Mouse (Mus musculus): Measurements from ENCODE around the gene A930018P22Rik. TPM values are rescaled to one million over a fixed set of nuclear protein-coding genes. Genes with fewer than 3 reads are reported as not detected.

Gene A930018P22Rik
- polyA plus RNA-seq, 1 experiment from 2014 or later: not detected

DNA sequence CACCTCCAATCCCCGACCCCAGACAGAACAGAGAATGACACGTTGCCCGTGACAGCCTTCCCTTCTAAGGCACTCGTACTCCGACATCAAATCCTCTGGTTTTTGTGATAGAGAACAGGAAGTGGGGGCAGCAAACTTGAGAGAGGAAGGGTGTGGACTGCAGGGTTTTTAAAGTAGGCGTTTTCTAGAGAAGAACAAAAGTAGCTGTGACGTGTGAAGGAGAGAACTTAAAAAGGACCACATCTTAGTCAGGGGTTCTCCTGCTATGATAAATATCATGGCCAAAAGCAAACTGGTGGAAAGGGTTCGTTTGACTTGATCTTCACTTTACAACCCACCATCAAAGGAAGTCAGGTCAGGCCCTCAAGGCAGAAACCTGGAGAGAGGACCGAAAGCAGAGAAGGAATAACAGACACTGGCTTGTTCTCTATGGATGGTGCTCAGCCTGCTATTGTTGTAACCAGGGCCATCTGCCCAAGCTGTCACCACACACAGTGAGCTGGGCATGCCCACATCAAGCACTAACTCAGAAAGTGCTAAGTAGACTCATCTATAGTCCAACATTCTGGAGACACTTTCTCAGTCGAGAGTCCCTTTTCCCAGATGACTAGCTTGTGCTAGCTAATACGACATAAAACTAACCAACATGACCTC is 50.3 kb downstream of the A930018P22Rik start:
- ATAC-seq (replicated peaks): no peak
- Histone ChIP-seq H3K4me2 (replicated peaks) (no peak overlapping the region), H3K4me1 (peaks cover 27% of the 10 kb centered on the region), H3K9ac (replicated peaks) (no peak overlapping the region), H3K4me3 (no peak overlapping the region), H3K36me3 (no peaks in the 10 kb centered on the region), H3K27me3 (no peaks in the 10 kb centered on the region), H3K27ac (replicated peaks) (no peak overlapping the region), H3K9me3 (no peaks in the 10 kb centered on the region)
- WGBS: 79% methylated on average over 11 of the region's 11 CpGs

DNA sequence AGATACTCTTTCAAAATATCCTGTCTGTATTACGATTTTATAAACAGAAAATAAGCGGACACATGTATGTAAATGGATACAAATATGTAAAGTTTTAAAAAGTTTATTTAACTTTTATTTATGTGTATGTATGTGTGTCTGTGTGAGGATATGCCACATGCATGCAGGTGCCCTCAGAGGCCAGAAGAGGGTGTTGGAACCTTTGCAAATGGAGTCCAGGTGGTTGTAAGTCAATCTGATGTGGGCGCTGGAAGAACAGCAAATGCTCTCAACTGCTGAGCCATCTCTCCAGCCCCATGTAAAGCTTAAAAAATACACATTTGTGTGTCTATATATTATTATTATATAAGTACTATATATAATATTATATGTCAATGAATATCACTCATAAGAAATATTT is 50.9 kb downstream of the A930018P22Rik start:
- Histone ChIP-seq H3K4me2 (replicated peaks) (no peak overlapping the region), H3K27ac (replicated peaks) (no peak overlapping the region), H3K36me3 (no peaks in the 10 kb centered on the region), H3K9me3 (no peaks in the 10 kb centered on the region), H3K4me1 (peaks cover 21% of the 10 kb centered on the region), H3K4me3 (no peak overlapping the region), H3K27me3 (no peaks in the 10 kb centered on the region), H3K9ac (replicated peaks) (no peak overlapping the region)
- no peak for ATAC-seq (replicated peaks)
- WGBS: 98% methylated on average over 3 of the region's 3 CpGs

Other genes with a start within 250 kb of the A930018P22Rik start
- 21.8 and 23.6 TPM in 2 replicates for gene Lmo2, start 164.8 kb upstream of the A930018P22Rik start, polyA plus RNA-seq (2015; fragmentation: Nextera tagmentation; extraction: Ambion mirVana)
- 60.2 and 65.1 TPM in 2 replicates for gene Fbxo3, start 95.0 kb upstream of the A930018P22Rik start, polyA plus RNA-seq (2015; fragmentation: Nextera tagmentation; extraction: Ambion mirVana)
- gene 4931422A03Rik, start 94.4 kb upstream of the A930018P22Rik start, polyA plus RNA-seq (2015; fragmentation: Nextera tagmentation; extraction: Ambion mirVana): 1.5 and 2.2 TPM in 2 replicates
- not detected in 2 replicates for gene Gm10912, start 56.9 kb upstream of the A930018P22Rik start, polyA plus RNA-seq (2015; fragmentation: Nextera tagmentation; extraction: Ambion mirVana)
- gene Gm10799, start 54.2 kb upstream of the A930018P22Rik start, polyA plus RNA-seq (2015; fragmentation: Nextera tagmentation; extraction: Ambion mirVana): not detected in 2 replicates
- 1.2 TPM in 2 replicates for gene Cd59b, start 52.9 kb upstream of the A930018P22Rik start, polyA plus RNA-seq (2015; fragmentation: Nextera tagmentation; extraction: Ambion mirVana)
- 5.0 and 5.6 TPM in 2 replicates for gene Cd59a, start 27.0 kb upstream of the A930018P22Rik start, polyA plus RNA-seq (2015; fragmentation: Nextera tagmentation; extraction: Ambion mirVana)